Mouse (Mus musculus): ENCODE measurements at regions not wholly inside any gene's neighbourhood (a gene's known extent, or its start where the extent isn't known, plus 50 kb on each side); places are given as distances from the start of the nearest gene placed in this dataset.
"Not testable (repeated sequence)": the region's sequence is repeated elsewhere in the genome, so short reads cannot be mapped to it uniquely, and the experiment has no call there.

DNA sequence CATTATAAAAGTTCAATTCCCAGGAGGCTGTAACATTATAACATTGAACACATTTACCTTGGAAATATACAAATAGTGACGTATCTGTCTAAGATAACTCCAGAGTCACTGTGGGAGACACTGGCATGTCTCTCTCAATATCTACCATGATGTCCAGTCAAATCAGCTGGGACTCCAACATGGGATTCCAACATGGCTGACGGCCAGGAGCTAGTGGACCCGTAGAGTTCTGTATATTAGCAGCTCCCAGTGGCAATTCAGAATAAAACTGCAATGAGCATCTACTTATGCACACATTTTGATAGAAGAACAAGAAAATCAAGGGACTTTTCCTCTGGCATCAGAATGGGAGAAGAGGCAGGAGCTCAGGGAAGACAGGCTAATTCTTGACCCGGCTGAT, 123.4 kb downstream of the Tomm20 start:
- no peaks in the 10 kb centered on the region for H3K36me3 ChIP-seq (ENCODE audit: control insufficient read depth, insufficient read depth, low read length)
- ATAC-seq (replicated peaks; ENCODE audit: insufficient number of reproducible peaks, low FRiP score, low TSS enrichment) = no peak
- H3K4me2 ChIP-seq = no peak overlapping the region
- H3K27me3 ChIP-seq (ENCODE audit: control insufficient read depth, insufficient read depth, low read length) = no peaks in the 10 kb centered on the region
- no peak overlapping the region for H3K27ac ChIP-seq (ENCODE audit: low read depth, low read length)
- no peak overlapping the region for H3K4me3 ChIP-seq (ENCODE audit: low read depth, low read length)
- peaks cover 25% of the 10 kb centered on the region for H3K4me1 ChIP-seq (ENCODE audit: control insufficient read depth, insufficient read depth, low read length)
- 90% methylated on average over 4 of the region's 4 CpGs for WGBS (ENCODE audit: insufficient replicate concordance)
- no peaks in the 10 kb centered on the region for H3K9me3 ChIP-seq (replicated peaks; ENCODE audit: control insufficient read depth, low read length)
- H3K9ac ChIP-seq (ENCODE audit: low read depth, low read length) = no peak overlapping the region

DNA sequence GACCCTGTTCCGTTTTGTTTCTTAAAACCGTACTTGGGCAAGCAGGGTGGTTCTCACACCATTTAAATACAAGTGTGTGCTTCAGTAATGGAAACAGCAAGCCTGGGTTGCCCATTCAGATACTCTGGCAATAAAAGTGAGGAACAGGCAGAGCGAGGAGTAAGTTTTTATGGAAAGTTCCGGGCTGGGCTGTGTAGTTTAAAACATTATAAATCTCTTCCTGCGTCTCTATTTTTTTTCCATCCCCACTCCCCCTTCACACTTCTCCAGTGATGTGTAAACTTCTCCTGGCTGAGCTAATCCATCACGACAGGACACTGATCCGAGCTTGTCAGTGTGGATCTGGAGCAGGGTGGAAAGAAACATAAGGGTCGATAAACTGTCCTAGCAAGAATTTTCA, 124.4 kb downstream of the Tomm20 start:
- H3K4me2 ChIP-seq = no peak overlapping the region
- H3K27me3 ChIP-seq (ENCODE audit: control insufficient read depth, insufficient read depth, low read length) = no peaks in the 10 kb centered on the region
- 0 out of 2 replicates have a peak overlapping the region, but pooled peaks have one; percentile 29 for H3K27ac ChIP-seq (ENCODE audit: low read depth, low read length)
- ATAC-seq (replicated peaks; ENCODE audit: insufficient number of reproducible peaks, low FRiP score, low TSS enrichment) = no peak
- peaks cover 15% of the 10 kb centered on the region for H3K4me1 ChIP-seq (ENCODE audit: control insufficient read depth, insufficient read depth, low read length)
- WGBS (ENCODE audit: insufficient replicate concordance) = 50% methylated on average over 8 of the region's 8 CpGs
- no peak overlapping the region for H3K9ac ChIP-seq (ENCODE audit: low read depth, low read length)
- H3K36me3 ChIP-seq (ENCODE audit: control insufficient read depth, insufficient read depth, low read length) = no peaks in the 10 kb centered on the region
- no peak overlapping the region for H3K4me3 ChIP-seq (ENCODE audit: low read depth, low read length)
- H3K9me3 ChIP-seq (replicated peaks; ENCODE audit: control insufficient read depth, low read length) = no peaks in the 10 kb centered on the region

DNA sequence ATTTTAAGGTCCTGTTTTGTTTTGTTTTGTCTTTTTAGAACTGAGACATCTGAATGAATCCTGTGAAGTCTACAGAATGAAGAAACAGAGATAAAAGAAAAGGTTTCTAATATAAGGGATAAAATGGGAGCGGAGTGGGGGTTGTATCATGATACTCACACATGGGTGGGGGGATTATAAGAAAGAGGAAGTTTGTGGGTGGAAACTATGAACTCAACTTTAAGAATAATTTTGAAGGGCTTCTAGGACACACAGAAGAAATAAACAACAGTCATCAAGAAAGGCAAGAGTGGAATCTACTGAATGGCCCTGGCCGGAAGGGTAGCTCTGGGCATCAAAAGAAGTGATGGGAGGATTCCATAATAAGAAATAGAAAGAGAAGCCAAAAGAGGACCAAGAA, 125.1 kb downstream of the Tomm20 start:
- 84% methylated on average over 2 of the region's 2 CpGs for WGBS (ENCODE audit: insufficient replicate concordance)
- Histone ChIP-seq H3K9ac (ENCODE audit: low read depth, low read length) (no peak overlapping the region), H3K4me1 (ENCODE audit: control insufficient read depth, insufficient read depth, low read length) (peaks cover 7% of the 10 kb centered on the region), H3K27me3 (ENCODE audit: control insufficient read depth, insufficient read depth, low read length) (no peaks in the 10 kb centered on the region), H3K9me3 (replicated peaks; ENCODE audit: control insufficient read depth, low read length) (no peaks in the 10 kb centered on the region), H3K36me3 (ENCODE audit: control insufficient read depth, insufficient read depth, low read length) (no peaks in the 10 kb centered on the region), H3K4me2 (no peak overlapping the region), H3K27ac (ENCODE audit: low read depth, low read length) (no peak overlapping the region), H3K4me3 (ENCODE audit: low read depth, low read length) (no peak overlapping the region)
- ATAC-seq (replicated peaks; ENCODE audit: insufficient number of reproducible peaks, low FRiP score, low TSS enrichment) = no peak

- Histone ChIP-seq H3K36me3 (ENCODE audit: control insufficient read depth, insufficient read depth, low read length) (no peaks in the 10 kb centered on the region), H3K27ac (ENCODE audit: low read depth, low read length) (no peak overlapping the region), H3K4me2 (no peak overlapping the region), H3K4me1 (ENCODE audit: control insufficient read depth, insufficient read depth, low read length) (peaks cover under 1% of the 10 kb centered on the region; the same call in 1 of the 2 replicates), H3K4me3 (ENCODE audit: low read depth, low read length) (no peak overlapping the region), H3K9ac (ENCODE audit: low read depth, low read length) (no peak overlapping the region), H3K9me3 (replicated peaks; ENCODE audit: control insufficient read depth, low read length) (no peaks in the 10 kb centered on the region), H3K27me3 (ENCODE audit: control insufficient read depth, insufficient read depth, low read length) (no peaks in the 10 kb centered on the region)
- no peak for ATAC-seq (replicated peaks; ENCODE audit: insufficient number of reproducible peaks, low FRiP score, low TSS enrichment)
- 89% methylated on average over 3 of the region's 3 CpGs for WGBS (ENCODE audit: insufficient replicate concordance)
Measured at GRCm38 (mm10) chr8:126819261-126819660, 126.4 kb downstream of the Tomm20 start.

DNA sequence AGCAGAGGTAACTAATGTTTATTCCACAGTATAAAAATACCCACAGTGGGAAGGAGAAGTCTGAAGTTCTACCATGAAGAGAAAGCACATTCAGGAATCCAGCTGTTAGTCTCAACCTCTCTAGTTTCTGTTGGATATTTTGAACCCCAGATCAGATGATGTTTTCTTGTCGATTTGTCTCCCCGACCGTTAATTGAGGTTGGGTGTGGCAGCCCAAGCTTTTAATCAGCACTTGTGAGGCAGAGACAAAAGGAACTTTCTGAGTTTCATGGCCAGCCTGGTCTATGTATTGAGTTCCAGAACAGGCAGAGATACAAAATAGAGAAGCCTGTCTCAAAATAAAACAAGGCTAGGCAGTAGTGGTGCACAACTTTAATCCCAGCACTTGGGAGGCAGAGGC, 129.5 kb downstream of the Tomm20 start:
- Histone ChIP-seq H3K4me2 (no peak overlapping the region), H3K4me3 (ENCODE audit: low read depth, low read length) (no peak overlapping the region), H3K27ac (ENCODE audit: low read depth, low read length) (no peak overlapping the region), H3K36me3 (ENCODE audit: control insufficient read depth, insufficient read depth, low read length) (no peaks in the 10 kb centered on the region), H3K27me3 (ENCODE audit: control insufficient read depth, insufficient read depth, low read length) (no peaks in the 10 kb centered on the region), H3K4me1 (ENCODE audit: control insufficient read depth, insufficient read depth, low read length) (no peaks in the 10 kb centered on the region; the same call in 1 of the 2 replicates), H3K9me3 (replicated peaks; ENCODE audit: control insufficient read depth, low read length) (peaks cover 9% of the 10 kb centered on the region), H3K9ac (ENCODE audit: low read depth, low read length) (no peak overlapping the region)
- no peak for ATAC-seq (replicated peaks; ENCODE audit: insufficient number of reproducible peaks, low FRiP score, low TSS enrichment)
- 78% methylated on average over 3 of the region's 3 CpGs for WGBS (ENCODE audit: insufficient replicate concordance)

GRCm38 (mm10) chr8:126814427-126814826, 131.2 kb downstream of the Tomm20 start:
- WGBS (ENCODE audit: insufficient replicate concordance) = 56% methylated on average over 4 of the region's 4 CpGs
- no peak for ATAC-seq (replicated peaks; ENCODE audit: insufficient number of reproducible peaks, low FRiP score, low TSS enrichment)
- Histone ChIP-seq H3K27me3 (ENCODE audit: control insufficient read depth, insufficient read depth, low read length) (no peaks in the 10 kb centered on the region), H3K27ac (ENCODE audit: low read depth, low read length) (no peak overlapping the region), H3K4me3 (ENCODE audit: low read depth, low read length) (no peak overlapping the region), H3K9ac (ENCODE audit: low read depth, low read length) (no peak overlapping the region), H3K9me3 (replicated peaks; ENCODE audit: control insufficient read depth, low read length) (peaks cover 9% of the 10 kb centered on the region), H3K36me3 (ENCODE audit: control insufficient read depth, insufficient read depth, low read length) (no peaks in the 10 kb centered on the region), H3K4me1 (ENCODE audit: control insufficient read depth, insufficient read depth, low read length) (no peaks in the 10 kb centered on the region; the same call in 1 of the 2 replicates), H3K4me2 (no peak overlapping the region)

DNA sequence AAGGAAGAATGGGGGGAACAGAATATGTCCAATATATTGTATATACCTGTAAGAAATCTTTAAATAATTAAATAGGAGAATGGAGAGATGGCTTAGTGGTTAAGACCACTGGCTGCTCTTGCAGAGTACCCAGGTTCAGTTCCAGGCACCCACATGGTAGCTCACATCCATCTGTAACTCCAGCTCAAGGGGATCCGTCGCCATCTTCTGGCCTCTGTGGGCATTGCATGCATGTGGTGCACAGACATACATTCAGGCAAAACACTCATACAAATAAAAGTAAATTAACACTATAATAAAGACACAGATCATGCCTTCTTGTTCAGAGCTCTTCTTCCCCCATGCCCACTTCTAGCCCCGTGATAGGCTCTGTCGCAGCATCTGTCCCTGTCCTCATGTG, 132.0 kb downstream of the Tomm20 start:
- 76% methylated on average over 4 of the region's 4 CpGs for WGBS (ENCODE audit: insufficient replicate concordance)
- no peak overlapping the region for H3K4me3 ChIP-seq (ENCODE audit: low read depth, low read length)
- no peak overlapping the region for H3K4me2 ChIP-seq
- ATAC-seq (replicated peaks; ENCODE audit: insufficient number of reproducible peaks, low FRiP score, low TSS enrichment) = no peak
- H3K4me1 ChIP-seq (ENCODE audit: control insufficient read depth, insufficient read depth, low read length) = no peaks in the 10 kb centered on the region; the same call in 1 of the 2 replicates
- H3K27ac ChIP-seq (ENCODE audit: low read depth, low read length) = no peak overlapping the region
- no peaks in the 10 kb centered on the region for H3K36me3 ChIP-seq (ENCODE audit: control insufficient read depth, insufficient read depth, low read length)
- no peaks in the 10 kb centered on the region for H3K27me3 ChIP-seq (ENCODE audit: control insufficient read depth, insufficient read depth, low read length)
- H3K9ac ChIP-seq (ENCODE audit: low read depth, low read length) = no peak overlapping the region
- H3K9me3 ChIP-seq (replicated peaks; ENCODE audit: control insufficient read depth, low read length) = peaks cover 9% of the 10 kb centered on the region

DNA sequence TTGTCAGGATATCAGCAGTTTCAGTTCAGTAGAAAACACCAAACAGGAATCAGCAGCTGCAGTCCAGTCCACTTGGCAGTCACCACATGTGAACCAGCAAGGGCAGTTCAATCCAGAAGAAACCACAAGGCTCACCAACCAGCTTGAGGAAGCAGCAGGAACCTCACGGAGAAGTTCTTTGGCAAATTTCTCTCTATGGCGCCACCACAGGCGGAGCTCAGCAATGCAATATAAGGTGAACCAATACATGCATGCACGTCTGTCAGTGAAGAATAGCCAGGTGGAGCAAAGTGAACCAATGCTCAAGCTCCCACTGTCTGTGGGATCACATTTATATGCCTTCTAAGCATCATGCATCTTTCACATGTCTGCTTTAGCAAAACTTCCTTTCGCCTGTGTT, 132.9 kb downstream of the Tomm20 start:
- Histone ChIP-seq H3K4me2 (no peak overlapping the region), H3K4me3 (ENCODE audit: low read depth, low read length) (no peak overlapping the region), H3K4me1 (ENCODE audit: control insufficient read depth, insufficient read depth, low read length) (no peaks in the 10 kb centered on the region; the same call in 1 of the 2 replicates), H3K9me3 (replicated peaks; ENCODE audit: control insufficient read depth, low read length) (peaks cover 9% of the 10 kb centered on the region), H3K9ac (ENCODE audit: low read depth, low read length) (no peak overlapping the region), H3K36me3 (ENCODE audit: control insufficient read depth, insufficient read depth, low read length) (no peaks in the 10 kb centered on the region), H3K27me3 (ENCODE audit: control insufficient read depth, insufficient read depth, low read length) (no peaks in the 10 kb centered on the region), H3K27ac (ENCODE audit: low read depth, low read length) (no peak overlapping the region)
- ATAC-seq (replicated peaks; ENCODE audit: insufficient number of reproducible peaks, low FRiP score, low TSS enrichment) = no peak
- 87% methylated on average over 5 of the region's 5 CpGs for WGBS (ENCODE audit: insufficient replicate concordance)

DNA sequence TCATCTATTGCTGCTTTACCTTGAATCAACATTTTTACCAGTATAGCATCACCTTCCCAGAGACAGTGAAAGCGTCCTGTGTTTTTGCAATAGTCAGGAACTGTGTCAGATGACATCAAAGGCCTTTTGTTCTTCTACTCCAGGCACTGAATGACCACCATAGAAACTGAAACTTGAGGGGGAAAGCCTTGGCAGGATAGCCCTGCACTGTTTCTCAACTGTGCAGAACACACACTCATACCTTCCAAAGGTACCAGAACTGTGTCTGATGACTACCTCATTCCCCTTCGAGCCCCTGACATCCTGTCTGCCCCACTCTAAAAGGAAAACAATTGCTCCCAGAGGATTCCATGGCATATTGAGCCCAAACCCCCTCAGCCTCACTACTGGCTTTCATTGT, 134.3 kb downstream of the Tomm20 start:
- not testable (repeated sequence) for H3K9ac ChIP-seq (ENCODE audit: low read depth, low read length); H3K36me3 ChIP-seq (ENCODE audit: control insufficient read depth, insufficient read depth, low read length); H3K27ac ChIP-seq (ENCODE audit: low read depth, low read length); H3K4me2 ChIP-seq; H3K4me3 ChIP-seq (ENCODE audit: low read depth, low read length); H3K4me1 ChIP-seq (ENCODE audit: control insufficient read depth, insufficient read depth, low read length); ATAC-seq (replicated peaks; ENCODE audit: insufficient number of reproducible peaks, low FRiP score, low TSS enrichment); H3K9me3 ChIP-seq (replicated peaks; ENCODE audit: control insufficient read depth, low read length); H3K27me3 ChIP-seq (ENCODE audit: control insufficient read depth, insufficient read depth, low read length)
- WGBS (ENCODE audit: insufficient replicate concordance) = 63% methylated on average over 2 of the region's 2 CpGs
